Mouse (Mus musculus): ENCODE measurements around the gene Col11a2. TPM values are rescaled to one million over a fixed set of nuclear protein-coding genes. Genes with fewer than 3 reads are reported as not detected.
A peak's percentile ranks its signal among the peaks of the same experiment; 100 is the strongest.

The Col11a2 gene
- polyA plus RNA-seq, 1 experiment = 0.37 TPM

GRCm38 (mm10) chr17:34097272-34097671, 58.0 kb downstream of the Col11a2 start:
- H3K4me1 ChIP-seq (ENCODE audit: control insufficient read depth, insufficient read depth, low read length) = no peaks in the 10 kb centered on the region
- H3K27ac ChIP-seq (ENCODE audit: insufficient read depth, low read length) = no peak overlapping the region
- TF ChIP-seq CTCF (IDR thresholded peaks at IDR 0.05; ENCODE audit: borderline replicate concordance, insufficient read depth, low read length) = no peak
- no peak for TF ChIP-seq POLR2A (IDR thresholded peaks at IDR 0.05; ENCODE audit: low read depth, low read length)
- no peak overlapping the region for H3K4me3 ChIP-seq (ENCODE audit: insufficient read depth, low read length)

- TF ChIP-seq POLR2A (IDR thresholded peaks at IDR 0.05; ENCODE audit: low read depth, low read length) (no peak), CTCF (IDR thresholded peaks at IDR 0.05; ENCODE audit: borderline replicate concordance, insufficient read depth, low read length) (no peak)
- H3K4me3 ChIP-seq (ENCODE audit: insufficient read depth, low read length) = no peak overlapping the region
- no peaks in the 10 kb centered on the region for H3K4me1 ChIP-seq (ENCODE audit: control insufficient read depth, insufficient read depth, low read length)
- no peak overlapping the region for H3K27ac ChIP-seq (ENCODE audit: insufficient read depth, low read length)
These were observed 59.7 kb downstream of the Col11a2 start for GRCm38 (mm10) chr17:34098709-34099479.

GRCm38 (mm10) chr17:34099531-34099930, 60.3 kb downstream of the Col11a2 start:
- H3K27ac ChIP-seq (ENCODE audit: insufficient read depth, low read length) = no peak overlapping the region
- H3K4me1 ChIP-seq (ENCODE audit: control insufficient read depth, insufficient read depth, low read length) = no peaks in the 10 kb centered on the region
- TF ChIP-seq POLR2A (IDR thresholded peaks at IDR 0.05; ENCODE audit: low read depth, low read length) = no peak
- no peak for TF ChIP-seq CTCF (IDR thresholded peaks at IDR 0.05; ENCODE audit: borderline replicate concordance, insufficient read depth, low read length)
- H3K4me3 ChIP-seq (ENCODE audit: insufficient read depth, low read length) = no peak overlapping the region

GRCm38 (mm10) chr17:34101185-34101584, 61.9 kb downstream of the Col11a2 start:
- Histone ChIP-seq H3K27ac (ENCODE audit: insufficient read depth, low read length) (no peak overlapping the region), H3K4me3 (ENCODE audit: insufficient read depth, low read length) (no peak overlapping the region), H3K4me1 (ENCODE audit: control insufficient read depth, insufficient read depth, low read length) (no peaks in the 10 kb centered on the region)
- TF ChIP-seq POLR2A (IDR thresholded peaks at IDR 0.05; ENCODE audit: low read depth, low read length) (no peak), CTCF (IDR thresholded peaks at IDR 0.05; ENCODE audit: borderline replicate concordance, insufficient read depth, low read length) (no peak)

- Histone ChIP-seq H3K4me3 (ENCODE audit: insufficient read depth, low read length) (no peak overlapping the region), H3K27ac (ENCODE audit: insufficient read depth, low read length) (no peak overlapping the region), H3K4me1 (ENCODE audit: control insufficient read depth, insufficient read depth, low read length) (no peaks in the 10 kb centered on the region)
- TF ChIP-seq CTCF (IDR thresholded peaks at IDR 0.05; ENCODE audit: borderline replicate concordance, insufficient read depth, low read length) = 0 out of 2 replicates have a peak, but pooled peaks have one; percentile 23
- no peak for TF ChIP-seq POLR2A (IDR thresholded peaks at IDR 0.05; ENCODE audit: low read depth, low read length)
These were observed 62.4 kb downstream of the Col11a2 start for GRCm38 (mm10) chr17:34101604-34102032.

- Histone ChIP-seq H3K27ac (ENCODE audit: insufficient read depth, low read length) (no peak overlapping the region), H3K4me3 (ENCODE audit: insufficient read depth, low read length) (no peak overlapping the region), H3K4me1 (ENCODE audit: control insufficient read depth, insufficient read depth, low read length) (no peaks in the 10 kb centered on the region)
- TF ChIP-seq CTCF (IDR thresholded peaks at IDR 0.05; ENCODE audit: borderline replicate concordance, insufficient read depth, low read length) (no peak), POLR2A (IDR thresholded peaks at IDR 0.05; ENCODE audit: low read depth, low read length) (no peak)
These were observed 63.6 kb downstream of the Col11a2 start for GRCm38 (mm10) chr17:34102831-34103230.

GRCm38 (mm10) chr17:34104804-34105203, 65.6 kb downstream of the Col11a2 start:
- Histone ChIP-seq H3K4me1 (ENCODE audit: control insufficient read depth, insufficient read depth, low read length) (no peaks in the 10 kb centered on the region), H3K27ac (ENCODE audit: insufficient read depth, low read length) (no peak overlapping the region), H3K4me3 (ENCODE audit: insufficient read depth, low read length) (no peak overlapping the region)
- TF ChIP-seq CTCF (IDR thresholded peaks at IDR 0.05; ENCODE audit: borderline replicate concordance, insufficient read depth, low read length) = no peak
- no peak for TF ChIP-seq POLR2A (IDR thresholded peaks at IDR 0.05; ENCODE audit: low read depth, low read length)

GRCm38 (mm10) chr17:34106555-34106954, 67.3 kb downstream of the Col11a2 start:
- Histone ChIP-seq H3K27ac (ENCODE audit: insufficient read depth, low read length) (no peak overlapping the region), H3K4me3 (ENCODE audit: insufficient read depth, low read length) (no peak overlapping the region)

GRCm38 (mm10) chr17:34107109-34107867, 68.1 kb downstream of the Col11a2 start:
- H3K4me3 ChIP-seq (ENCODE audit: insufficient read depth, low read length) = no peak overlapping the region
- 0 out of 2 replicates have a peak, but pooled peaks have one; percentile 42 for TF ChIP-seq POLR2A (IDR thresholded peaks at IDR 0.05; ENCODE audit: low read depth, low read length)
- no peak for TF ChIP-seq CTCF (IDR thresholded peaks at IDR 0.05; ENCODE audit: borderline replicate concordance, insufficient read depth, low read length)
- H3K4me1 ChIP-seq (ENCODE audit: control insufficient read depth, insufficient read depth, low read length) = no peaks in the 10 kb centered on the region
- H3K27ac ChIP-seq (ENCODE audit: insufficient read depth, low read length) = no peak overlapping the region

More at GRCm38 (mm10) chr17:34106555-34106954, 67.3 kb downstream of the Col11a2 start:
- H3K4me1 ChIP-seq (ENCODE audit: control insufficient read depth, insufficient read depth, low read length) = no peaks in the 10 kb centered on the region
- TF ChIP-seq POLR2A (IDR thresholded peaks at IDR 0.05; ENCODE audit: low read depth, low read length) (no peak), CTCF (IDR thresholded peaks at IDR 0.05; ENCODE audit: borderline replicate concordance, insufficient read depth, low read length) (no peak)

- no peak for TF ChIP-seq CTCF (IDR thresholded peaks at IDR 0.05; ENCODE audit: borderline replicate concordance, insufficient read depth, low read length)
- TF ChIP-seq POLR2A (IDR thresholded peaks at IDR 0.05; ENCODE audit: low read depth, low read length) = no peak
- H3K27ac ChIP-seq (ENCODE audit: insufficient read depth, low read length) = no peak overlapping the region
- no peak overlapping the region for H3K4me3 ChIP-seq (ENCODE audit: insufficient read depth, low read length)
- H3K4me1 ChIP-seq (ENCODE audit: control insufficient read depth, insufficient read depth, low read length) = no peaks in the 10 kb centered on the region
These were observed 69.2 kb downstream of the Col11a2 start for GRCm38 (mm10) chr17:34108460-34108859.
